In the genomic region with DNA sequence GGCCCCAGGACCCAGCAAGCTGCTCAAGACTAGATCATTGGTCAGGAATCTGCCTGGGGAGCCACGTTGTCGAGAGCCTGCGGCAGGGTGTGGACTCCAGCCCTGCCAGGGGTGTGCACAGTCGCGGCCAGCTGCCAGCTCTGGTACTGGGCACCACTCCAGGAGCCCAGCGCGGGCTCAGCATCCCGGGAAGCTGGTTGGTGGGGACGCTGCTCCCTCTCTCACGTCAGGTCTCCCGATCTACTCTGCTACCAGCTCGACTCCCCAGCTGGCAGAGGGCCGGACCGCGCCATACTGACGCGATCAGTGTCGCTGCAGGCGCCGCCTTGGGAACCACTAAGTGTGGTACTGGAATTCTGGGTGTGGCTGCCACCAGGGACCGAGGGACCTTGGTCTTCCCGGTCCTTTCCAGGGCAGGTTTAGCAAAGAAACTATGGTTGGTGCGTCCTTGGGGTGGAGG, we compare ENCODE assay signal across 7 mouse cellular contexts. TPM values are rescaled to one million over a fixed set of nuclear protein-coding genes. Genes with fewer than 3 reads are reported as not detected.
DNase-seq lines count a peak whose midpoint lies in the region; ATAC-seq and TF ChIP-seq lines count a peak whose summit lies in the region.

No protein-coding gene starts in this region.

- WGBS in forebrain, embryonic 11.5 days, result 3% methylated on average over 23 of the region's 23 CpGs
- 3% methylated on average over 23 of the region's 23 CpGs for WGBS in heart, embryonic 14.5 days
- 3% methylated on average over 23 of the region's 23 CpGs for WGBS in neural tube, embryonic 11.5 days

- peak overlapping the region; percentile 53 for H3K4me3 ChIP-seq in bone marrow macrophage, adult 2 months (ENCODE audit: insufficient read depth, low read length)
- peak overlapping the region; percentile 12; the same call in 1 of the 2 replicates for H3K4me3 ChIP-seq in forebrain, embryonic 11.5 days (ENCODE audit: low read depth, low read length)
- peak overlapping the region; percentile 39 to 41 for H3K4me3 ChIP-seq in heart, embryonic 14.5 days (ENCODE audit: control insufficient read depth in 1 of 2, insufficient read depth in 1 of 2, low read depth in 1 of 2, low read length in 2 of 2)
- peak overlapping the region; percentile 21 for H3K4me3 ChIP-seq in neural tube, embryonic 11.5 days (ENCODE audit: low read depth, low read length)

- H3K9ac ChIP-seq in forebrain, embryonic 11.5 days (ENCODE audit: low read length), result peak overlapping the region; percentile 20; the same call in 1 of the 2 replicates
- H3K9ac ChIP-seq in heart, embryonic 14.5 days (ENCODE audit: low read length), result peak overlapping the region; percentile 65
- peak overlapping the region; percentile 41 for H3K9ac ChIP-seq in neural tube, embryonic 11.5 days (ENCODE audit: low read length)

- DNase-seq in forebrain, embryonic 11.5 days (ENCODE audit: low spot score), result peak; percentile 66
- peak; percentile 89 for DNase-seq in kidney, postnatal 14 days
- peak; percentile 32 for DNase-seq in liver
- peak; percentile 47 for DNase-seq in neural tube, embryonic 11.5 days (ENCODE audit: low spot score)
- peak; percentile 68 for DNase-seq in urinary bladder, adult 2 months (ENCODE audit: low spot score)

- H3K36me3 ChIP-seq in forebrain, embryonic 11.5 days (ENCODE audit: control insufficient read depth, insufficient read depth, low read length), result no peaks in the 10 kb centered on the region
- no peaks in the 10 kb centered on the region for H3K36me3 ChIP-seq in heart, embryonic 14.5 days (ENCODE audit: control insufficient read depth, insufficient read depth, low read length)
- H3K36me3 ChIP-seq in neural tube, embryonic 11.5 days (ENCODE audit: control insufficient read depth, insufficient read depth, low read length), result no peaks in the 10 kb centered on the region

- H3K27me3 ChIP-seq in forebrain, embryonic 11.5 days (ENCODE audit: control insufficient read depth, insufficient read depth, low read length), result no peaks in the 10 kb centered on the region
- no peaks in the 10 kb centered on the region for H3K27me3 ChIP-seq in heart, embryonic 14.5 days (ENCODE audit: control insufficient read depth, insufficient read depth, low read length)
- no peaks in the 10 kb centered on the region for H3K27me3 ChIP-seq in neural tube, embryonic 11.5 days (ENCODE audit: control insufficient read depth, insufficient read depth, low read length)

- peaks cover 4% of the 10 kb centered on the region for H3K4me1 ChIP-seq in bone marrow macrophage, adult 2 months (ENCODE audit: control insufficient read depth, insufficient read depth, low read length)
- no peaks in the 10 kb centered on the region; the same call in 1 of the 2 replicates for H3K4me1 ChIP-seq in forebrain, embryonic 11.5 days (replicated peaks; ENCODE audit: control insufficient read depth, insufficient read depth, low read length)
- peaks cover 16 to 18% of the 10 kb centered on the region in 2 experiments for H3K4me1 ChIP-seq in heart, embryonic 14.5 days (ENCODE audit: control insufficient read depth in 2 of 2, insufficient read depth in 2 of 2, low read length in 2 of 2)
- H3K4me1 ChIP-seq in neural tube, embryonic 11.5 days (ENCODE audit: control insufficient read depth, insufficient read depth, low read length), result no peaks in the 10 kb centered on the region

- no peak for TF ChIP-seq CTCF in bone marrow macrophage, adult 2 months (IDR thresholded peaks at IDR 0.05; ENCODE audit: low read depth, low read length)

- 0 out of 2 replicates have a peak overlapping the region, but pooled peaks have one; percentile 1 for H3K27ac ChIP-seq in bone marrow macrophage, adult 2 months (ENCODE audit: insufficient read depth, low read depth, low read length)
- no peak overlapping the region for H3K27ac ChIP-seq in forebrain, embryonic 11.5 days (ENCODE audit: low read depth, low read length)
- H3K27ac ChIP-seq in heart, embryonic 14.5 days (replicated peaks in 1 of 2; ENCODE audit: control insufficient read depth in 1 of 2, insufficient read depth in 1 of 2, low read depth in 2 of 2, low read length in 2 of 2), result peak overlapping the region; percentile 54 to 80
- H3K27ac ChIP-seq in neural tube, embryonic 11.5 days (ENCODE audit: low read depth, low read length), result no peak overlapping the region

- ATAC-seq in forebrain, embryonic 11.5 days (replicated peaks; ENCODE audit: low FRiP score), result peak; percentile 51
- peak; percentile 87 for ATAC-seq in heart, embryonic 14.5 days (ENCODE audit: insufficient number of reproducible peaks, insufficient read depth, low FRiP score, low read depth)
- ATAC-seq in neural tube, embryonic 11.5 days (ENCODE audit: insufficient read depth, low FRiP score, low TSS enrichment), result no peak

- H3K4me2 ChIP-seq in forebrain, embryonic 11.5 days (ENCODE audit: low read depth, low read length, severe bottlenecking), result peak overlapping the region; percentile 50
- H3K4me2 ChIP-seq in heart, embryonic 14.5 days (ENCODE audit: low read length), result peak overlapping the region; percentile 72
- H3K4me2 ChIP-seq in neural tube, embryonic 11.5 days (ENCODE audit: low read depth), result peak overlapping the region; percentile 48

- no peaks in the 10 kb centered on the region for H3K9me3 ChIP-seq in forebrain, embryonic 11.5 days (ENCODE audit: control insufficient read depth, low read length)
- H3K9me3 ChIP-seq in heart, embryonic 14.5 days (ENCODE audit: control insufficient read depth, low read length), result no peaks in the 10 kb centered on the region
- H3K9me3 ChIP-seq in neural tube, embryonic 11.5 days (ENCODE audit: control insufficient read depth, low read length), result no peaks in the 10 kb centered on the region

- no peak for TF ChIP-seq POLR2A in bone marrow macrophage, adult 2 months (IDR thresholded peaks at IDR 0.05; ENCODE audit: borderline replicate concordance, low read depth, low read length)

RNA-seq across cellular contexts. Expression of a gene that starts 11.7 kb away (rescaled TPM):
- not detected in 2 replicates for polyA plus RNA-seq in bone marrow macrophage, adult 2 months (2012; ENCODE audit: insufficient read depth, insufficient read length, missing spikeins)
- 0.40 and 0.48 TPM in 2 replicates for polyA plus RNA-seq in forebrain, embryonic 11.5 days (2014; fragmentation: Nextera tagmentation; extraction: Ambion mirVana)
- polyA plus RNA-seq in heart, embryonic 14.5 days (2014; fragmentation: Nextera tagmentation; extraction: Ambion mirVana), result 0.27 and 0.43 TPM in 2 replicates
- 0.17 and 0.43 TPM in 2 replicates for polyA plus RNA-seq in neural tube, embryonic 11.5 days (2014; fragmentation: Nextera tagmentation; extraction: Ambion mirVana)
- 5.0 and 6.3 TPM in 2 replicates for polyA plus RNA-seq in urinary bladder, adult 2 months (2012; rRNA removed)

RNA-seq across cellular contexts. Expression of a gene that starts 35.5 kb away (rescaled TPM):
- polyA plus RNA-seq in bone marrow macrophage, adult 2 months (2012; ENCODE audit: insufficient read depth, insufficient read length, missing spikeins), result 1,076 and 1,171 TPM in 2 replicates
- 2,195 and 2,371 TPM in 2 replicates for polyA plus RNA-seq in forebrain, embryonic 11.5 days (2014; fragmentation: Nextera tagmentation; extraction: Ambion mirVana)
- 1,792 and 1,798 TPM in 2 replicates for polyA plus RNA-seq in heart, embryonic 14.5 days (2014; fragmentation: Nextera tagmentation; extraction: Ambion mirVana)
- polyA plus RNA-seq in neural tube, embryonic 11.5 days (2014; fragmentation: Nextera tagmentation; extraction: Ambion mirVana), result 2,042 and 2,202 TPM in 2 replicates
- polyA plus RNA-seq in urinary bladder, adult 2 months (2012; rRNA removed), result 888 and 1,061 TPM in 2 replicates

RNA-seq across cellular contexts. Expression of a gene that starts 58.8 kb away (rescaled TPM):
- polyA plus RNA-seq in bone marrow macrophage, adult 2 months (2012; ENCODE audit: insufficient read depth, insufficient read length, missing spikeins), result 6.4 and 7.9 TPM in 2 replicates
- polyA plus RNA-seq in forebrain, embryonic 11.5 days (2014; fragmentation: Nextera tagmentation; extraction: Ambion mirVana), result 16.0 and 19.8 TPM in 2 replicates
- polyA plus RNA-seq in heart, embryonic 14.5 days (2014; fragmentation: Nextera tagmentation; extraction: Ambion mirVana), result 10.9 and 12.6 TPM in 2 replicates
- polyA plus RNA-seq in neural tube, embryonic 11.5 days (2014; fragmentation: Nextera tagmentation; extraction: Ambion mirVana), result 19.8 and 22.0 TPM in 2 replicates
- polyA plus RNA-seq in urinary bladder, adult 2 months (2012; rRNA removed), result 6.5 and 7.0 TPM in 2 replicates

RNA-seq across cellular contexts. Expression of a gene that starts 59.0 kb away (rescaled TPM):
- 10.2 and 13.1 TPM in 2 replicates for polyA plus RNA-seq in bone marrow macrophage, adult 2 months (2012; ENCODE audit: insufficient read depth, insufficient read length, missing spikeins)
- polyA plus RNA-seq in forebrain, embryonic 11.5 days (2014; fragmentation: Nextera tagmentation; extraction: Ambion mirVana), result 18.4 and 19.2 TPM in 2 replicates
- polyA plus RNA-seq in heart, embryonic 14.5 days (2014; fragmentation: Nextera tagmentation; extraction: Ambion mirVana), result 12.1 and 12.4 TPM in 2 replicates
- polyA plus RNA-seq in neural tube, embryonic 11.5 days (2014; fragmentation: Nextera tagmentation; extraction: Ambion mirVana), result 22.2 and 24.5 TPM in 2 replicates
- polyA plus RNA-seq in urinary bladder, adult 2 months (2012; rRNA removed), result 9.2 and 9.6 TPM in 2 replicates

Comparison
In these comparisons a context has a peak if more than half of its experiments do, and no peak if none do; other contexts are left out.
1. H3K27ac ChIP-seq: peak in bone marrow macrophage, adult 2 months (single experiment) and heart, embryonic 14.5 days (2 of 2); none in forebrain, embryonic 11.5 days (single experiment) and neural tube, embryonic 11.5 days (single experiment).
2. DNase-seq: peak in every context shown above with its lines; median percentile 89 in kidney, postnatal 14 days; 68 in urinary bladder, adult 2 months; 66 in forebrain, embryonic 11.5 days; 47 in neural tube, embryonic 11.5 days; 32 in liver.
3. Peak in every context shown above with its lines, with median percentiles within 50 percentile points of each other: H3K4me3 ChIP-seq, H3K4me2 ChIP-seq and H3K9ac ChIP-seq.